Mouse (Mus musculus): ENCODE measurements around the gene Cmtm5.

DNA sequence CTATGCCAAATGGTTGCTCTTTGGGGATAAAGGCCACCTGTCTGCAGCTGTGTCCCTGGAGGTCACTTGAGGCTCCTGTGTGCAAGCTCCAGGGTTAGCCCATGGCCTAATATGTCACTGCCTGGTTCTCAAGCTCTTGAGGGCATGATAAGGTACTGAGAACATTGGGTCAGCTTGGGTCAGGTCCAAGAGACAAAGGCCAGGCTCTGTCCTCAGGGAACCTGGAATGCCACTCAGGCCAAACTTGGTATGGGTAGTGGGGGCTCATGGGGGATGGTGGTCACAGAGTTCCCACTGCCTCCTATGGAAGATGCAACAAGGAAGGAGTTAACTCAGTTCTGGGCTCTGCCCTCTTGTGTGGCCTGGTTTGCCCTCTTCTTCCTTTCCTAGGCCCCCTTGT lies 32.3 kb downstream of the Cmtm5 start:
- TF ChIP-seq GATA2 (IDR thresholded peaks at IDR 0.05; ENCODE audit: borderline replicate concordance, low read depth, low read length) (no peak), GATA1 (IDR thresholded peaks at IDR 0.05; ENCODE audit: borderline replicate concordance, low read length) (no peak), CTCF (IDR thresholded peaks at IDR 0.05; ENCODE audit: low read depth, low read length) (no peak), TAL1 (conservative IDR thresholded peaks at IDR 0.05; ENCODE audit: low read depth, low read length) (no peak)
